ENCODE assay signal across 13 mouse cellular contexts in genomic region chr8:122736623-122737022, GRCm38 (mm10). TPM values are rescaled to one million over a fixed set of nuclear protein-coding genes. Genes with fewer than 3 reads are reported as not detected.
DNase-seq lines count a peak whose midpoint lies in the region; ATAC-seq and TF ChIP-seq lines count a peak whose summit lies in the region.
"Had no signal": no experiment of that assay in that cellular context is flagged by ENCODE, and none has a peak within 500 bp of the region (broad histone marks: within the 10 kb centered on the region; RNA-seq: fewer than 3 reads in every experiment).

No protein-coding gene starts in this region.

- no peak for DNase-seq in forebrain, embryonic 11.5 days (ENCODE audit: low spot score)
- DNase-seq in neural tube, embryonic 10.5 days (ENCODE audit: extremely low spot score, low spot score) = no peak
- DNase-seq in thymus, adult 2 months = no peak
- DNase-seq: cerebellum, adult 9-11 months; right cerebral cortex, adult 18-20 months had no signal

- H3K9me3 ChIP-seq in forebrain, embryonic 15.5 days = no peaks in the 10 kb centered on the region
- H3K9me3 ChIP-seq in forebrain, embryonic 11.5 days (ENCODE audit: control insufficient read depth, low read length) = no peaks in the 10 kb centered on the region
- no peaks in the 10 kb centered on the region for H3K9me3 ChIP-seq in hindbrain, embryonic 13.5 days
- no peaks in the 10 kb centered on the region for H3K9me3 ChIP-seq in hindbrain, embryonic 16.5 days (ENCODE audit: control insufficient read depth, low read length)
- H3K9me3 ChIP-seq in neural tube, embryonic 13.5 days = no peaks in the 10 kb centered on the region
- H3K9me3 ChIP-seq: kidney, embryonic 15.5 days; limb, embryonic 10.5 days had no signal

- H3K9ac ChIP-seq in forebrain, embryonic 15.5 days (replicated peaks) = 0 out of 2 replicates have a peak overlapping the region, but pooled peaks have one; percentile 6
- H3K9ac ChIP-seq in forebrain, embryonic 11.5 days (ENCODE audit: low read length) = no peak overlapping the region
- H3K9ac ChIP-seq in hindbrain, embryonic 13.5 days = no peak overlapping the region
- H3K9ac ChIP-seq in hindbrain, embryonic 16.5 days (ENCODE audit: low read depth, low read length) = no peak overlapping the region
- no peak overlapping the region for H3K9ac ChIP-seq in neural tube, embryonic 13.5 days
- H3K9ac ChIP-seq: kidney, embryonic 15.5 days; lung, embryonic 14.5 days had no signal

- no peaks in the 10 kb centered on the region for H3K36me3 ChIP-seq in forebrain, embryonic 15.5 days
- H3K36me3 ChIP-seq in forebrain, embryonic 11.5 days (ENCODE audit: control insufficient read depth, insufficient read depth, low read length) = no peaks in the 10 kb centered on the region
- H3K36me3 ChIP-seq in hindbrain, embryonic 13.5 days = no peaks in the 10 kb centered on the region
- H3K36me3 ChIP-seq in hindbrain, embryonic 16.5 days (ENCODE audit: control insufficient read depth, insufficient read depth, low read length) = no peaks in the 10 kb centered on the region
- H3K36me3 ChIP-seq in neural tube, embryonic 13.5 days = no peaks in the 10 kb centered on the region
- H3K36me3 ChIP-seq in thymus, adult 2 months (ENCODE audit: control insufficient read depth, insufficient read depth, low read length) = no peaks in the 10 kb centered on the region
- H3K36me3 ChIP-seq: kidney, embryonic 15.5 days; limb, embryonic 10.5 days had no signal

- H3K4me1 ChIP-seq in forebrain, embryonic 15.5 days = peaks cover 72% of the 10 kb centered on the region
- H3K4me1 ChIP-seq in forebrain, embryonic 11.5 days (replicated peaks; ENCODE audit: control insufficient read depth, insufficient read depth, low read length) = peaks cover 16% of the 10 kb centered on the region
- H3K4me1 ChIP-seq in hindbrain, embryonic 13.5 days (replicated peaks) = peaks cover 82% of the 10 kb centered on the region
- H3K4me1 ChIP-seq in hindbrain, embryonic 16.5 days (ENCODE audit: control insufficient read depth, insufficient read depth, low read depth, low read length) = peaks cover 41% of the 10 kb centered on the region
- peaks cover 77% of the 10 kb centered on the region for H3K4me1 ChIP-seq in neural tube, embryonic 13.5 days (replicated peaks)
- peaks cover 50% of the 10 kb centered on the region for H3K4me1 ChIP-seq in thymus, adult 2 months (replicated peaks; ENCODE audit: control insufficient read depth, insufficient read depth, low read length)

- H3K4me3 ChIP-seq in forebrain, embryonic 15.5 days = no peak overlapping the region
- H3K4me3 ChIP-seq in forebrain, embryonic 11.5 days (ENCODE audit: low read depth, low read length) = no peak overlapping the region
- H3K4me3 ChIP-seq in hindbrain, embryonic 13.5 days = no peak overlapping the region
- no peak overlapping the region for H3K4me3 ChIP-seq in hindbrain, embryonic 16.5 days (ENCODE audit: low read length)
- no peak overlapping the region for H3K4me3 ChIP-seq in neural tube, embryonic 13.5 days
- no peak overlapping the region for H3K4me3 ChIP-seq in thymus, adult 2 months (ENCODE audit: control insufficient read depth, insufficient read depth, low read length)
- H3K4me3 ChIP-seq: kidney, embryonic 15.5 days; limb, embryonic 10.5 days had no signal

- no peak for TF ChIP-seq POLR2A in thymus, adult 2 months (IDR thresholded peaks at IDR 0.05; ENCODE audit: control insufficient read depth, extremely low read depth, insufficient read depth, low read length, poor library complexity)

- no peak overlapping the region for H3K4me2 ChIP-seq in forebrain, embryonic 15.5 days (replicated peaks)
- no peak overlapping the region for H3K4me2 ChIP-seq in forebrain, embryonic 11.5 days (ENCODE audit: low read depth, low read length, severe bottlenecking)
- no peak overlapping the region for H3K4me2 ChIP-seq in hindbrain, embryonic 13.5 days
- no peak overlapping the region for H3K4me2 ChIP-seq in hindbrain, embryonic 16.5 days (ENCODE audit: low read length)
- no peak overlapping the region for H3K4me2 ChIP-seq in neural tube, embryonic 13.5 days
- H3K4me2 ChIP-seq: kidney, embryonic 15.5 days; lung, embryonic 14.5 days had no signal

- no peak for TF ChIP-seq CTCF in thymus, adult 2 months (IDR thresholded peaks at IDR 0.05; ENCODE audit: borderline replicate concordance, control insufficient read depth, extremely low read depth, insufficient read depth, low read length, poor library complexity)

- WGBS in forebrain, embryonic 15.5 days = 89% methylated on average over 11 of the region's 11 CpGs
- WGBS in forebrain, embryonic 11.5 days = 91% methylated on average over 11 of the region's 11 CpGs
- WGBS in hindbrain, embryonic 13.5 days = 92% methylated on average over 11 of the region's 11 CpGs
- WGBS in hindbrain, embryonic 16.5 days = 89% methylated on average over 11 of the region's 11 CpGs
- 90% methylated on average over 11 of the region's 11 CpGs for WGBS in neural tube, embryonic 13.5 days
- 87% methylated on average over 11 of the region's 11 CpGs for WGBS in thymus, adult 2 months

- peak overlapping the region; percentile 93 for H3K27ac ChIP-seq in forebrain, embryonic 15.5 days (replicated peaks)
- H3K27ac ChIP-seq in forebrain, embryonic 11.5 days (ENCODE audit: low read depth, low read length) = no peak overlapping the region
- H3K27ac ChIP-seq in hindbrain, embryonic 13.5 days = peak overlapping the region; percentile 98
- no peak overlapping the region for H3K27ac ChIP-seq in hindbrain, embryonic 16.5 days (ENCODE audit: low read depth, low read length)
- peak overlapping the region; percentile 95 for H3K27ac ChIP-seq in neural tube, embryonic 13.5 days (replicated peaks)
- H3K27ac ChIP-seq in thymus, adult 2 months (ENCODE audit: control insufficient read depth, insufficient read depth, low read length) = no peak overlapping the region
- H3K27ac ChIP-seq: kidney, embryonic 15.5 days; limb, embryonic 10.5 days; macrophage had no signal

- no peak for ATAC-seq in forebrain, embryonic 15.5 days (replicated peaks)
- ATAC-seq in forebrain, embryonic 11.5 days (replicated peaks; ENCODE audit: low FRiP score) = no peak
- no peak for ATAC-seq in hindbrain, embryonic 13.5 days (ENCODE audit: low FRiP score)
- no peak for ATAC-seq in hindbrain, embryonic 16.5 days
- no peak for ATAC-seq in neural tube, embryonic 13.5 days (ENCODE audit: low read depth)

- no peaks in the 10 kb centered on the region for H3K27me3 ChIP-seq in forebrain, embryonic 15.5 days
- H3K27me3 ChIP-seq in forebrain, embryonic 11.5 days (ENCODE audit: control insufficient read depth, insufficient read depth, low read length) = peaks cover 2% of the 10 kb centered on the region; the same call in 1 of the 2 replicates
- 0 out of 2 replicates have a peak, but pooled peaks cover 7% of the 10 kb centered on the region for H3K27me3 ChIP-seq in hindbrain, embryonic 13.5 days
- H3K27me3 ChIP-seq in hindbrain, embryonic 16.5 days (replicated peaks; ENCODE audit: control insufficient read depth, insufficient read depth, low read length) = no peaks in the 10 kb centered on the region
- H3K27me3 ChIP-seq in neural tube, embryonic 13.5 days = 0 out of 2 replicates have a peak, but pooled peaks cover 3% of the 10 kb centered on the region
- no peaks in the 10 kb centered on the region for H3K27me3 ChIP-seq in thymus, adult 2 months (ENCODE audit: control insufficient read depth, insufficient read depth, low read length)

RNA-seq across cellular contexts. Expression of gene Cbfa2t3, which starts 37.7 kb away (rescaled TPM):
- 13.2 and 14.0 TPM in 2 replicates for polyA plus RNA-seq in forebrain, embryonic 15.5 days (2015; fragmentation: Nextera tagmentation; extraction: Ambion mirVana)
- polyA plus RNA-seq in forebrain, embryonic 11.5 days (2014; fragmentation: Nextera tagmentation; extraction: Ambion mirVana) = 6.0 and 7.0 TPM in 2 replicates
- polyA plus RNA-seq in hindbrain, embryonic 13.5 days (2015; fragmentation: Nextera tagmentation; extraction: Ambion mirVana) = 27.2 and 30.2 TPM in 2 replicates
- 12.6 and 18.3 TPM in 2 replicates for polyA plus RNA-seq in hindbrain, embryonic 16.5 days (2015; fragmentation: Nextera tagmentation; extraction: Ambion mirVana)
- polyA plus RNA-seq in neural tube, embryonic 13.5 days (2015; fragmentation: Nextera tagmentation; extraction: Ambion mirVana) = 21.2 and 22.2 TPM in 2 replicates
- polyA plus RNA-seq in thymus, adult 2 months (2012; rRNA removed) = 62.3 and 76.8 TPM in 2 replicates

RNA-seq across cellular contexts. Expression of gene Acsf3, which starts 38.7 kb away (rescaled TPM):
- polyA plus RNA-seq in forebrain, embryonic 15.5 days (2015; fragmentation: Nextera tagmentation; extraction: Ambion mirVana) = 14.6 and 16.4 TPM in 2 replicates
- polyA plus RNA-seq in forebrain, embryonic 11.5 days (2014; fragmentation: Nextera tagmentation; extraction: Ambion mirVana) = 15.6 and 16.3 TPM in 2 replicates
- 16.2 and 17.4 TPM in 2 replicates for polyA plus RNA-seq in hindbrain, embryonic 13.5 days (2015; fragmentation: Nextera tagmentation; extraction: Ambion mirVana)
- polyA plus RNA-seq in hindbrain, embryonic 16.5 days (2015; fragmentation: Nextera tagmentation; extraction: Ambion mirVana) = 17.8 and 19.3 TPM in 2 replicates
- polyA plus RNA-seq in neural tube, embryonic 13.5 days (2015; fragmentation: Nextera tagmentation; extraction: Ambion mirVana) = 15.6 and 17.1 TPM in 2 replicates
- polyA plus RNA-seq in thymus, adult 2 months (2012; rRNA removed) = 17.5 and 19.6 TPM in 2 replicates

Comparison
In these comparisons a context has a peak if more than half of its experiments do, and no peak if none do; other contexts are left out.
1. H3K27ac ChIP-seq: peak in forebrain, embryonic 15.5 days (single experiment), hindbrain, embryonic 13.5 days (single experiment) and neural tube, embryonic 13.5 days (single experiment); none in forebrain, embryonic 11.5 days (single experiment), hindbrain, embryonic 16.5 days (single experiment) and thymus, adult 2 months (single experiment).